Mouse (Mus musculus) lung, postnatal 14 days (tissue): Measurements from ENCODE around the gene Ppp2r5a.
"Not testable (repeated sequence)": the region's sequence is repeated elsewhere in the genome, so short reads cannot be mapped to it uniquely, and the experiment has no call there.

Source experiments
- DNase-seq: peaks from one replicate; pipeline ENCODE4 v3.0.0; 2021

The Ppp2r5a gene

DNA sequence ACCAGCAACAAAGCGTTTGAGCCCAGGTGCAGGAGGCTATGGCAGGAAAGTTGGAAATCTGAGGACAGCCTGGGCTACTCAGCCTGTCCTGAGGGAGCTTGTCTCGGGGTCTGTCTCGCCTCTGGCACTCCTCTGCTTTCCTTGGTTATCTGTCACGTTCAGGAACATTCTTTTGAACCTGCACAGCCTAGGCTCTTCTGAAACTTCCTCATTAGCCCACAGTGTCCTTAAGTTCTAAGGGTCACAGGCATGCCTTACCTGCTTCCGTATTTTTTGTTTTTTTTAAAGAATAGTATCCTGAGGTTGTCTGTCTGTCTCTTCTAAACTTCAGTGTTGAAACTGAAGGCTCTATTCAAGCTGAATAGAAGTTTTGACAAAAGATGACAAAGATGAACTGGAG is at the start of gene Ppp2r5a:
Gene Ppp2r5a, minus strand, starts transcription at position 199 of the 400 bp plus-strand sequence.
- DNase-seq: no peak

DNA sequence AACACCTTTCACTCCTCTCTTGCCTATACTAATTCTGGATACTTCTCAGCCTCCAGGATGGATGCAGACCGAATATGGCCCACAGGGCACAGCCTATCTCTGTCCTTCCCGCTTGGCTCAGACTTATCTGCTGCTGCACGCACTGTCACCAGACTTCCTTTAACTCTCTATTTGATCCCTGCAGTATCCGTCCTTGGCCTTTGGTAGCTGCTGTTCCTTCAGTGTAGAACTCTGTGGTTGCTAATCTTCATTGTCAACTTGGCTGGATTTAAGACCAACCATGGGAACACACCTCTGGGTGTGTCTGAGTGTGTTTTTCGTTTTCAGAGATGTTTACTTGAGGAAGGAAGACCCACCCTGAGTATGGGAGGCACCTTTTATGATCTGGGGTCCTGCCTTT is 47.5 kb upstream of the Ppp2r5a start:
- DNase-seq: peak; percentile 34

GRCm38 (mm10) chr1:191449537-191449936 is 46.5 kb upstream of the Ppp2r5a start:
- DNase-seq: no peak

DNA sequence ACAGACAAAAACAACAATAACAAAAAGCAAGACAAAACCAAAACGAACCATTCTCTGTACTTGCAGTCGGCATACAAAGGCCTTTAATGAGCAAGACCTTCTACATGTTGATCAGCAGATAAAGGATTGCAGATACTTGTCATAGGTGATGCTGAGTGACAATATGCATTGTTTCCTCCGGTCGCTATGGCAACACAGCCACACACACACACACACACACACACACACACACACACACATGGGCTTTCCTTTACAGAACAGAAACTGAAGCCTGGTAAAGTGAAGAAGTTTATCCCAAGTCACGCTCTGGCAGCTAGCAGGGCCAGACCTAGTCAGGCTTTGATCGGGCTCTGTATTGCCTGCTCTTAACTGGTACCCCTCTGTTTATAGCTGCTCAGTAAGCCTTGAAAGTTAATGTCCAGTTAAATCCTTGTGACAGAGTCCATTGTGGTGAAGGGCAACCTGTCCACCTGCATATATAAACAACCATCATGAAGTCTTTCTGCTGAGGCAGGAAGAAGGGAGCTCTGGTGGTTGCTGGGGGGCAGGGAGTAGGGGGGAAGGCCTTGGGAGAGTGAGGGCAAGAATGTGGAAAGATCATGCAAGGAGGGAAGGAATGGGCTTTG is 44.4 kb upstream of the Ppp2r5a start:
- no peak for DNase-seq

DNA sequence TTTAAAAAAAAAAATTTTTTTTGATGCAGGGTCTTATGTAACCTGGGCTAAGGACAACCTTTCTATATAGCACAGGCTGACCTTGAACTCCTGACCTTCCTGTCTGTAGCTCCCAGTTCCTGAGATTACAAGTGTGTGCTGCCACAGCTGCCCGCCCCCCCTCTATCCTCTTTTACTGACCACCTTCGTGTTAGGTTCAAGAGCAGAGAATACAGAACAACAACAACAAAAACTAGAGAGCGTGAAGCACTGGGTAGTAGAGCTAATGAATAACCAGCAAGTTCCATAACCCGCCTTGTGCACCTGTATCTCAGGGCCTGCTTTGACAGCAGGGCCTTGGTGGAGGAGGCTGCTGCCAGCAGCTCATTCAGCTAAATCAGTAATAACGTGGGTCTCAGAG is 43.2 kb upstream of the Ppp2r5a start:
- DNase-seq: no peak

DNA sequence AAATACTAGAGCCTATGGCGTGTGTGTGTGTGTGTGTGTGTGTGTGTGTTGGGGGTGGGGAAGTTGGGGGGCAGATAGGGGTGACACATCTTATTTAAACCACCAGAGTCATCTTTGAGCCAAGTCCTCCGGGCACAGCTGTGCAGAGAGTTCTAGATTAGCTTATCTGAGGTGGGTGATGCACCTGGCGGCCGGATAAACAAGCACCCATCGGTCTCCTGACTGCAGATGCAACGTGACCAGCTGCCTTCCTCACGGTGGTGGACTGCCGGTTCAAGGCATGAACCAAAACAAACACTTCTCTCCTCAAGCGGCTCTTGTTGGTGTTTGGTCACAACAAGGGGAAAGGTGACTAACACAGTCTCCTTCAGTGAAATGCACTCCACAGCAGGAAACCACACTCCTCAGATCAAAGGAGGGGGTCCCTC is 42.8 kb upstream of the Ppp2r5a start:
- DNase-seq: peak; percentile 61

- no peak for DNase-seq
Observed at GRCm38 (mm10) chr1:191445401-191445800, 42.3 kb upstream of the Ppp2r5a start.

GRCm38 (mm10) chr1:191444467-191444866 is 41.4 kb upstream of the Ppp2r5a start:
- no peak for DNase-seq

- no peak for DNase-seq
Observed at GRCm38 (mm10) chr1:191439011-191439410, 35.9 kb upstream of the Ppp2r5a start.

- DNase-seq: no peak
Observed at GRCm38 (mm10) chr1:191438546-191438945, 35.5 kb upstream of the Ppp2r5a start.

GRCm38 (mm10) chr1:191436647-191437046 is 33.6 kb upstream of the Ppp2r5a start:
- DNase-seq: no peak

DNA sequence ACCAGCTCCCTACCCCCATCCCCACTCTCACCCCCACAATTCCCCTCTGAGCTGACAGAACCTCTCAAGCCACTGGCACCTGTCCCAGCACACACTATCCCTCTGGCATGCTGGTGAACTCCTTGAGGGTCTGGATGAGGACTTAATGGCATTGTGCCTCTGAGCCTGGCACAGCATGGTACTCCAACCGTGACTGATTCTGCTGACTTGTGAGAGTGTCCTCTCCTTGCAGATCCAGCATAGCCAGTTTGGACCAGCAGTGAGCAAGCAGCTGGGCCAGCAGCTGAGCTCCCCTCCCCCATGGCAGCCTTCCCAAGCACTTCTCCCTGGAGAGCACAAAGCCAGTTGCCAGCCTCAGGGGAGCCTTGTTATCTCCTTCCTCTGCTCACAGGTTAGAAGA is 32.3 kb upstream of the Ppp2r5a start:
- DNase-seq: peak; percentile 82

GRCm38 (mm10) chr1:191432531-191432930 is 29.5 kb upstream of the Ppp2r5a start:
- no peak for DNase-seq

DNA sequence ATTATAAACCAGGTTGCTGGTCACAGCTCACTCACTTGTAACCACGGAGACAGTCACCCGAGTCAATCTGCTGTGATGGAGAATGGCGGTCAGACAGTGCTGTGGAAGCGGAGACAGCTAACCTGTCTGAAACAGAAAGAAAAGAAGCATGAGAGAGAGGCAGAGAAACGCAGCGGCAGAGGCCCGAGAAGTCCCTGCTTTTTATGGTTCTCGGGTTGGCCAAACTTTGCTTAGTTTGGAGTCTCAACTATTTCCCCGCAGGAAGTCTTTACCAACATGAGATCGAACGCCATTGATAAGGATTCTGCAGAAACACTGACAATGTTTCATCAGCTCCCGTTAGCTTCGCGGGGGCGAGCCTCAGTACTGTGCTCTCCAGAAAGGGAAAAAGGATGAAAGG is 29.0 kb upstream of the Ppp2r5a start:
- no peak for DNase-seq

- DNase-seq: no peak
Observed at GRCm38 (mm10) chr1:191430121-191430520, 27.0 kb upstream of the Ppp2r5a start.

DNA sequence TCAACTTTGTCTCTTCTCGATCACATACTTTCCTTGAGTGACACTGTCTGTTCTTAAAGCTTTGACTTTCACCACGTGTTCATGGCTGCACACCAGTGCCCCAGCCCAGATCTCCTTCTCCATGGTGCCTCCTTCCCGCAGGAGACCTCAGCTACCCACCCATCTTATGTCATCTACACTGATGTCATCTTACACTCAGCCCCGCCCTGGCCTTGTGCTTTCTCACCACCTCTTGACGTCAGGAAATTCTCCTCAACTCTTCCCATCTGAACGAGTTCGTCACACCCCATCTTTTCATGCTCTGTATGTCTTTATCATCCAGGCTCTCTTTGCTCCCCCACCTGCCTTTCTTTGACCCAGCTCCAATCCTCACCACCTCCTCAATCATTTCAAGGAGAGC is 22.8 kb upstream of the Ppp2r5a start:
- DNase-seq: no peak

DNA sequence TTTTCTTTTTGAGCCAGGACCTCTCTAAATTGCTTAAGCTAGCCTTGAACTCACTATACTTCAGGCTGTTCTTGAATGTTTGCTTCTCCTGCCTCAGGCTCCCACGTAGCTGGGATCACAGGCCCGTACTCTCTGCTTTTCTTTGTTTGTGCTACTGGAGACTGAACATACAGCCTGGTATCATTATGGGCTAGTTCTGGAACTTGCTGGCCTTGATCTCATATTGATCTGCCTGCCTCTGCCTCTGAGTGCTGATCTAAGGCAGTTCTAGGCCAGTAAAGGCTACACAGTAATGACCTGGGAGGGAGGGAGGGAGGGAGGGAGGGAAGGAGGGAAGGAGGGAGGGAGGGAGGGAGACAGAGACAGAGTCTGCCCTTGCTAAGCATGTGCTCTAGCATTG is 20.1 kb upstream of the Ppp2r5a start:
- no peak for DNase-seq

- not testable (repeated sequence) for DNase-seq
Observed at GRCm38 (mm10) chr1:191422714-191423113, 19.6 kb upstream of the Ppp2r5a start.

DNA sequence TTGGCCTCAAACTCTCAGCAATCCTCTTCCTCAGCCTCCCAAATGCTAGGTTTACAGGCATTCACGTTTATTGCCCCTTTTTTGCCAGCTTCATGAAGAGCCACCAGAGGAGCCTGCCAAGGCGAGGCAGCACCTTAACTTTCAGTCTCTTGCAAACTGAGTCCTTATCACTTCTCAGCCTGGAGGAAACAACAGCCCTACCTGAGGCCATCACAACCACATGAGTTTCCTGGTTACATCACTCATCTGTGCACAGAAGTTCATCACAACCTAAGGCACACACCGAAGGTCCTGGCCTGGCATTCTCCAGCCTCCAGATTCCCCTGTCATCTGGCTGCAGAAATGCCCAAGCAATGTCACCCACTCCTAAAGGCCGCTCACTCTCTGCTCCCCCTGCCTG is 19.1 kb upstream of the Ppp2r5a start:
- no peak for DNase-seq

GRCm38 (mm10) chr1:191421426-191421999 is 18.4 kb upstream of the Ppp2r5a start:
- DNase-seq: no peak

DNA sequence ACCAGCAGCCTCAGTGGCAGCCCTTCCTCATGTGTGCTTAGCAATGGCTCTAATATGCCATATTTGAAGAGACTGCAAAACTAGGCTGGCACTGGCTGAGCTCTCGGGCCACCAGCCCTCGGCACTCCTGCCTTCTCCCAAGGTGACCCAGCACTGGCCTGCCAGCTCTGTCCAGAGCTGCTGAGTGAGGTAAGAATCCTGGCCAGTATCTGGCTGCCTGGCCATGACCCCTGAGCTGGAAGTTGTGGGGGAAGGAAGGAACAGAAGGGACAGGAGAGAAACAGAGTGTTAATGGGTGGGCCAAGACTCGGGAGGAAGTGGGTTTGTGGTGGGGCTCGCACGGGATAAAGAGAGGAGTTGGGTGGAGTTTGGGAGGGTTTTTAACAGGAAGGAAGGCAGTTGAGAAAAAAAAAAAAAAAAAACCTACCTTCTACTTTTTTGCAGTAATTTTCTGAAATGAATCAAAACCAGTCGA is 17.9 kb upstream of the Ppp2r5a start:
- DNase-seq: peak; percentile 42

DNA sequence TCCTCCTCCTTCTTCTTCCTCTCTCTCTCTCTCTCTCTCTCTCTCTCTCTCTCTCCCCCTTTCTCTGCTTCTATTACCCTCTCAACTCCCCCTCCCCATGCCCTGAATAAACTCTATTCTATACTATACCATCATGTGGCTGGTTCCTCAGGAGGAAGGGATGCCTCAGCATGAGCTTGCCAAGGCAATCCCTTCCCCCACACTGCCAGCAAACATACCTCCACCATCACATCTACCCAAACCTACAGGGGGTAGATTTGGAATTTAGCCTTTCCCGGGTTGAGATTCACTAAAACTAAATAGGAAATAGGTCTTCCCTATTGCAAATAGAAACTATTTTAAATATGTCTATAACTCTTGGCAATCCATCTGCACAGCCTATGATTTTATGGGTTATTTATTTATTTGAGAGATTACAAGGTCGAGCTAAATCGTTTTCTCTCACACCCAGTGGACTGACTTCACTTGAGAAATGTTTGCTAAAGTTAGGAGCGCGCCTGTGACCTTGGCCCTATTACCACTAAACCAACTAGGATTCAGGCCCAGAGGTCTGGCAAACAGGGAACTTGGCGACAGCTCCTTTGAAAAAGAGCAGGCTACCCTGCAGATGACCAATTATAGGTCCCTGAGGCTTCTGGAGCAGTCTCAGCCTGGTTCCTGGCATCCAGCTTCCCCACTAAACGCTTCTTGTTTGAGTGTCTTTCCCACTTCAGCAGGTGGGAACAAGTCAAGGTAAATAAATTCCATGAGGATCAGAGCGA is 17.1 kb upstream of the Ppp2r5a start:
- no peak for DNase-seq

- DNase-seq: no peak
Observed at GRCm38 (mm10) chr1:191419421-191419820, 16.3 kb upstream of the Ppp2r5a start.

DNA sequence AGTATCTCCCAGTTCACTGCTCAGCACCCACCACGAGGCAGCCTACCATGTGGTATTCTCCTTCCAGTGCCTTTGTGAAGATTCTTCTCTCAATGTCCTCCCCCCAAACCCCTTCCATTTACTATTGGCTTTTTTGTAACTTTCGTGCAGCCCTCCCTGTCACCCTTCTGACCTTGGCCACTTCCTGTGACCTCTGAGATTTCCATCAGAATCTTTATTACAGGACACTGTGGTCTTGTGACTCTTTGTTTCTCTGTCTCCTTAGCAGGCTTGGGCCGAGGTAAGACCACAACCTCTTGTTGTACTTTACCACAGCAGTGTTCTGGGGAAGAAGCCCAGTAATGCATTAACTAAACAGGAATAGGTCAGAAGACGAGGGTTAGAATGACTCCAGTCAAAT is 15.9 kb upstream of the Ppp2r5a start:
- DNase-seq: no peak
